Mouse (Mus musculus): ENCODE measurements around the gene Pgm2l1. TPM values are rescaled to one million over a fixed set of nuclear protein-coding genes. Genes with fewer than 3 reads are reported as not detected.

Pgm2l1 gene
- polyA plus RNA-seq, 1 experiment = 91.0 TPM

DNA sequence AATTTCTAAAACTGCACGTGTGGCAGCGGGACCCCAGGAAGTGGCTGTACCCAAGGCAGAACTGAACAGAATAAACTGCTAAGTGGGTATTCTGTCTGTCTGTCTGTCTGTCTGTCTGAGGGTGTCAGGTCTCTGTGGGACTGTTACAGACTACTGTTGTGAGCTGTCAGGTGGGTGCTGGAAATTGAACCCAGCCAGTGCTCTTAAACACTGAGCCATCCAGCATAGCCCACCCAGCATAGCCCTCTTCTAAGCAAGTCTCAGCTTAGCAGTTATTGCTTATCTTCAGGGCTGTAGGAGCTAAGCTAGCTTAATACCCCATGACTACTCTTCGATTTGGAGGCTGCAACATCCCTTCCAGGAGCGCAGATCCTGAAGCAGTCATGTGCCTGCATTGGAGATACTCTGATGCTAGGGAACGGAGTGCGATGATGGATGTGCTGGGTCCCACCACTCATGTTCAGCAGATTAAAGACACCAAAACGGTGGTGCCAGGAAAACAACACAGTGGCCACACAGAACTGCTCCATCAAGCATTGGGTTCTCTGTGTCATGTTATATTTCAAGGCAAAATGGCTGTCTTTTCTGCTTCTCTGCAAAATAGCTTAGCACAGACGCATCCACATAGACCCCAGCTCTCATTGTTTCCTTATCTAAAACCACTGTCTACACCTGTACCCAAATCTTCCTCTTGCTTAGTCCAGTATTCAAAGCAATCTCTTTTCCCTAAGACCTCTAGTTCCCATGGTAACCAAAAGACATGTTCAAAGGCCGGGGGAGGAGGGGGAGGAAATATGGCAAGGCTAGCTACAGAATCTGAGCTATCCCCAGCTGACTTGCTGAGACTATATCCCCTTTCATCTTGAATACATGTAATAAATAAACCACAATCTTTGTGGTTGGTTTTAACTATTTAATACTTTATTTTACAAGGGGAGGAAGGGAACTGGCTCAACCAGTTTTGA, 10.3 kb upstream of the Pgm2l1 start:
- H3K4me3 ChIP-seq (ENCODE audit: insufficient read depth, low read length) = no peak overlapping the region
- peaks cover 4% of the 10 kb centered on the region for H3K4me1 ChIP-seq (ENCODE audit: control insufficient read depth, insufficient read depth, low read length)
- H3K27ac ChIP-seq (ENCODE audit: insufficient read depth, low read length) = peak overlapping the region; percentile 49; the same call in 1 of the 2 replicates
- TF ChIP-seq POLR2A (IDR thresholded peaks at IDR 0.05; ENCODE audit: extremely low read depth, insufficient read depth, low read length) = no peak
- no peak for TF ChIP-seq CTCF (IDR thresholded peaks at IDR 0.05; ENCODE audit: extremely low read depth, insufficient read depth, low read length)

DNA sequence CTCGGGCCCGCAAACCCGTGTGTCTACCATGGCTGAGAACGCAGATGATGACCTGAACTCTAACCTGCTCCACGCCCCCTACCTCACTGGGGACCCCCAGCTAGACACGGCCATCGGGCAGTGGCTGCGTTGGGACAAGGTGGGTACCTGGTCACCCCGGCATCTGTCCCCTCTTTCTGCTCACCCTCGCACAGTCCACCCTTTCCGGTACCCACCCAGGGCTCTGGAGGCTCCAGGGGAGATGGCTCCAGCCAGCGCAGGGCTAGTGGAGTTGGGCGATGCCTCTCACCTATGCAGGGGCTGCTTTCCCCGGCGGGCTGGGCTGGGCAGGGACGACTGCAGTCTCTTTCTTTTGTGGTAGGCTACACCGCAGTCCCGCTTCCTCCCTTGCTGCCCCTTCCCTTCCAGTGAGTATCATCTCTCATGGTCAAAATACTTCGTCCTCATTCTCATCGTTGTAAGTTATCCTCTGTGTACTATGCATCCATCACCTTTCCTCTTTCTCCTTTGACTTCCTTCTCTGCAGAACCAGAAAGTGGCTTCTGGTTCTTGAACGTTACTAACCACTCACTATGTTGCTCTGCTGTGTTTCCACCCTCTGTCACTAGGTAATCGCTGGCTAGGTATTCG, 817 bp downstream of the Pgm2l1 start:
- TF ChIP-seq CTCF (IDR thresholded peaks at IDR 0.05; ENCODE audit: extremely low read depth, insufficient read depth, low read length) = no peak
- TF ChIP-seq POLR2A (IDR thresholded peaks at IDR 0.05; ENCODE audit: extremely low read depth, insufficient read depth, low read length) = no peak
- Histone ChIP-seq H3K27ac (ENCODE audit: insufficient read depth, low read length) (peak overlapping the region; percentile 89), H3K4me3 (ENCODE audit: insufficient read depth, low read length) (peak overlapping the region; percentile 99), H3K4me1 (ENCODE audit: control insufficient read depth, insufficient read depth, low read length) (peaks cover 1% of the 10 kb centered on the region; the same call in 1 of the 2 replicates)

DNA sequence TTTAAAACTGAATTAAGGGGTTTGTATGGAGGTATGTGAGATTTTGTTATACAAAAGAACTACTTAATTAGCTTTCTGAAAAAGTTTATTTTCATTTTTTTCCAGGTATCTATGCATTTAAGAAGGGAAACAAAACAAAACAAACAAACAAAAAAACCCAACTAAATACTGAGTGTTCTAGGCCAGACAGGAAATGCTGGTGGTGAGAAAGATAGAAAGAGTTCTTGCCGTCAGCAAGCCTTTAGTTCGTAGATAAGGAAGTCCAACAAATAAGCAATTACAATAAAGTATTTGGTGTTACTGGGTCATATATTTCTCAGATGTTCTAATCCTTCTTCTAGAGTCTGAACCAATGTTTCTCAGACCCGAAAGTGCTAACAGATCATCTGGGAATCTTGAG, 1.8 kb downstream of the Pgm2l1 start:
- TF ChIP-seq CTCF (IDR thresholded peaks at IDR 0.05; ENCODE audit: extremely low read depth, insufficient read depth, low read length) = no peak
- no peak for TF ChIP-seq POLR2A (IDR thresholded peaks at IDR 0.05; ENCODE audit: extremely low read depth, insufficient read depth, low read length)
- Histone ChIP-seq H3K4me1 (ENCODE audit: control insufficient read depth, insufficient read depth, low read length) (peaks cover 1% of the 10 kb centered on the region; the same call in 1 of the 2 replicates), H3K4me3 (ENCODE audit: insufficient read depth, low read length) (peak overlapping the region; percentile 99), H3K27ac (ENCODE audit: insufficient read depth, low read length) (no peak overlapping the region)

DNA sequence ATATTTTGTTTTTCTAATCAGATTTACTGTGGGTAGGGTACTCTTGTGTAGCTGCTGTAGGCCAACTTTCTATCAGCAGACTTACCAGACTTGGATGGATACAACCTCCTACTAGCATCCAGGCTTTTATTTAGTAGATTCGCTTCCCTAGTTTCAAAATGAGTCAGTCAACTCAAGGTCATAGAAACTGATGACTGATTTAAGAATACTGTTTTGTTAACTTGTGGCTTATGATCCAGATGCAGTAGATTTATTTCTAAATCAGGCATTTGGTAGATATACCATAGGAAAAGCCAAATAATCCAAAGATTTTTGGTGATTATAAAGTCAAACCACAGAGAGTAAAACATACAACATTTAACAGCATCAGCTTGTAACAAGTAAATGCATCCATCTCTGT, 3.5 kb downstream of the Pgm2l1 start:
- TF ChIP-seq POLR2A (IDR thresholded peaks at IDR 0.05; ENCODE audit: extremely low read depth, insufficient read depth, low read length) = no peak
- no peak for TF ChIP-seq CTCF (IDR thresholded peaks at IDR 0.05; ENCODE audit: extremely low read depth, insufficient read depth, low read length)
- H3K4me3 ChIP-seq (ENCODE audit: insufficient read depth, low read length) = no peak overlapping the region; the same call in 1 of the 2 replicates
- peaks cover 1% of the 10 kb centered on the region; the same call in 1 of the 2 replicates for H3K4me1 ChIP-seq (ENCODE audit: control insufficient read depth, insufficient read depth, low read length)
- no peak overlapping the region for H3K27ac ChIP-seq (ENCODE audit: insufficient read depth, low read length)

DNA sequence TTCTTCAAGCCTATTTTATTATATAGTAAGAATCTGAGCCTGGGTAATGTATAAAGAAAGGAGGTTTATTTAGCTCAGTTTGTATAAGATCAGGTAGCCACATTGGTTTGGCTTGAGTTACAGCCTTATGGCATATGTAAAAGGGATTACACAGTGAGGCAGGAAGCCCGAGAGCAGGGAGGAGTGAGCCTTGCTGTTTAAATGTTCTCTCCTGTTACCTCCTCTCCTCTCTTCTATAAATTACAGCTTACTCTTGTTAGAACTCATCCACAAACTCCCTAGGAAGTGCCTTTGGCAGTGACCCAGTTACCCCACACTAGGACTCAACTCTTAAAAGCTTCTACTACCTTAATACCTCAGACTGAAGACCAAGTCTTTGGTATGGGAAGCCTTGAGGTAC, 4.5 kb downstream of the Pgm2l1 start:
- H3K27ac ChIP-seq (ENCODE audit: insufficient read depth, low read length) = no peak overlapping the region; the same call in 1 of the 2 replicates
- peaks cover 1% of the 10 kb centered on the region; the same call in 1 of the 2 replicates for H3K4me1 ChIP-seq (ENCODE audit: control insufficient read depth, insufficient read depth, low read length)
- TF ChIP-seq POLR2A (IDR thresholded peaks at IDR 0.05; ENCODE audit: extremely low read depth, insufficient read depth, low read length) (no peak), CTCF (IDR thresholded peaks at IDR 0.05; ENCODE audit: extremely low read depth, insufficient read depth, low read length) (no peak)
- no peak overlapping the region for H3K4me3 ChIP-seq (ENCODE audit: insufficient read depth, low read length)

DNA sequence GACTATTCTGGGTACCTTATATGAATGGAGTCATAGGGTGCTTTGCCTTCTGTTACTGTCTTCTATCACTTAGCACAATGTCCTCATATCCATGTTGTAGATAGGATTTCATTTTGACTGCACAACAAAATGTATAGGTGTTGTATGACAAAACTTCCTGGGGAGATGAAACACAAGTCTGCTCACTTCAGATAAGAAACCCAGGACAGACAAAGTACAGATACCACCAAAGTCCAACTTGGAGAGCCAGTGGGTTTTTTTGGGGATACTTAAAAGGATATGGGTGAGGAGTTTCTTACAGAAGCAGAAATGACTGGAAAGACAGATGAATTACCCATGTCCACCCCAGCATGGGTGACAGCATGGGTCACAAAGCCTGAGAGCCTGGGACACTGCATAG, 6.5 kb downstream of the Pgm2l1 start:
- Histone ChIP-seq H3K4me3 (ENCODE audit: insufficient read depth, low read length) (no peak overlapping the region), H3K27ac (ENCODE audit: insufficient read depth, low read length) (no peak overlapping the region), H3K4me1 (ENCODE audit: control insufficient read depth, insufficient read depth, low read length) (peaks cover 3% of the 10 kb centered on the region; the same call in 1 of the 2 replicates)
- TF ChIP-seq CTCF (IDR thresholded peaks at IDR 0.05; ENCODE audit: extremely low read depth, insufficient read depth, low read length) (no peak), POLR2A (IDR thresholded peaks at IDR 0.05; ENCODE audit: extremely low read depth, insufficient read depth, low read length) (no peak)

DNA sequence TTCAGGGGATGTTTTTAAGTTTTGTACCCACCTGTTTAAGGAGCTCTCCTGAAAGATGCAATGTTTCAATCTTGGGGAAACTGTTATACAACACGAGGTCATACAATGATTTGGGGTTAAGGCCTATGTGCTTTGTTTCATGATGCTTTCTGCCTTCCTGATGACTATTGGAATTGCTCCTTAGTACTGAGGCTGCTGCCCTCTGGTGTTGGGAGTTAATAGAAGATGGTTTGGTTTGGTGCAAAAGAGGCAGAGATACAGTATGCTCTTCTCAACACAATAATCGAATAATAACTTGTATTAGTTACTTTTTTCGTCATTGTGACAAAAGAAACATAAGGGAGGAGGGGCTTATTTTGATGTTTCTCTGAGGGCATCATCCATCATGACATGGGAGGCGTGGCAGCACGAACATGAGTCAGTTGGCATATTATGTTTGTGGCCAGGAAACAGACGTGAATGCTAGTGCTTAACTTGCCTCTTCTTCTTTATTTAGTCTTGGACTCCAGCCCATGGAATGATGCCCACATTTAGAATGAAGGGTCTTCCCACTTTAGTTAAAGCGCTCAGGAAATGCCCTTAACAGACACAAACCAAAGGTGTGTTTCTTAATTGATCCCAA, 7.2 kb downstream of the Pgm2l1 start:
- H3K4me3 ChIP-seq (ENCODE audit: insufficient read depth, low read length) = no peak overlapping the region
- H3K4me1 ChIP-seq (ENCODE audit: control insufficient read depth, insufficient read depth, low read length) = peaks cover 5% of the 10 kb centered on the region; the same call in 1 of the 2 replicates
- TF ChIP-seq CTCF (IDR thresholded peaks at IDR 0.05; ENCODE audit: extremely low read depth, insufficient read depth, low read length) = peak; percentile 58; the same call in 1 of the 2 replicates
- no peak for TF ChIP-seq POLR2A (IDR thresholded peaks at IDR 0.05; ENCODE audit: extremely low read depth, insufficient read depth, low read length)
- H3K27ac ChIP-seq (ENCODE audit: insufficient read depth, low read length) = no peak overlapping the region

DNA sequence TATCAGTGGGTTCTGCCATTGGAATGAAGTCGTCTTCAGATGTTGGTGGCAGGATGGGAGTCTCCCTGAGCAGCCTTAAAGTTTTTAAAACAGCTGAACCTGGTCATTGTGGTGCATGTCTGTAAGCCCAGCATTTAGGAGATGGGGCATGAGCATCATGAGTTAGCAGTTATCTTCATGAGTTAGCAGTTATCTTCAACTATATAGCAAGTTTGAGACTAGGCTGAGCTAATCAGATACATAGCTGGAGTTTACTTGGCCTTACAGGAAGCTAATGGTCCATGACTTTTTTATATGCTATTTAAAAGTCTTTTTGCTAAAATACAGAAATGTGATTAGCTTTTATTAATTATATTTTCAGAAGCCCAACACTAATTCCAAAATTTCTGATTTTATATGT, 11.1 kb downstream of the Pgm2l1 start:
- no peak overlapping the region for H3K27ac ChIP-seq (ENCODE audit: insufficient read depth, low read length)
- no peak for TF ChIP-seq POLR2A (IDR thresholded peaks at IDR 0.05; ENCODE audit: extremely low read depth, insufficient read depth, low read length)
- TF ChIP-seq CTCF (IDR thresholded peaks at IDR 0.05; ENCODE audit: extremely low read depth, insufficient read depth, low read length) = no peak
- peaks cover 3% of the 10 kb centered on the region; the same call in 1 of the 2 replicates for H3K4me1 ChIP-seq (ENCODE audit: control insufficient read depth, insufficient read depth, low read length)
- no peak overlapping the region for H3K4me3 ChIP-seq (ENCODE audit: insufficient read depth, low read length)

DNA sequence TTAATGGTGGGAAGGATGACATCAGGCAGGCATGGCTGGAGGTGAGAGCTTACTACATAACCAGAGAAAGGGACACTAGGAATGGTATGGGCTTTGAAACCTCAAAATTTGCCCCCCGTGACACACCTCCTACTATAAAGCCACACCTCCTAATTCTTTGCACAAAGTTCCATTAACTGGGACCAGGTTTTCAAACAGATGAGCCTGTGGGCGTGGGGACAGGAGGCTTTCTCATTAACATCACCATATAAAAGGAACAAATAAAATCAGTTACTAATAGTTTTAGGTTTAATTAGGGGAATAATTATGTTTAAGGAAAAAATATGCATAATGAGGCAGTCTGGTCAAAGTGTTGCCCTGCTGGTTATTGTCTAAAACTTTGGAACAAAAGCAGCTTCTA, 13.4 kb downstream of the Pgm2l1 start:
- Histone ChIP-seq H3K27ac (ENCODE audit: insufficient read depth, low read length) (no peak overlapping the region), H3K4me1 (ENCODE audit: control insufficient read depth, insufficient read depth, low read length) (peaks cover 3% of the 10 kb centered on the region; the same call in 1 of the 2 replicates), H3K4me3 (ENCODE audit: insufficient read depth, low read length) (no peak overlapping the region)
- TF ChIP-seq POLR2A (IDR thresholded peaks at IDR 0.05; ENCODE audit: extremely low read depth, insufficient read depth, low read length) (no peak), CTCF (IDR thresholded peaks at IDR 0.05; ENCODE audit: extremely low read depth, insufficient read depth, low read length) (no peak)

Measured in cortical plate, adult 2 months (tissue).